Mouse (Mus musculus) spleen, adult 2 months (tissue): ENCODE data around the gene Fdps.

ENCODE experiments used
- CTCF ChIP-seq: fragments of 200-500 bp; IDR thresholded peaks from 2 replicates; pipeline ENCODE4 v1.5.1; 2011; ENCODE audit warnings: mild to moderate bottlenecking, inconsistent platforms; ENCODE audit not compliant: insufficient read depth, insufficient read length, insufficient replicate concordance; ENCODE audit errors: extremely low read depth
- POLR2A ChIP-seq: fragments of 200-500 bp; IDR thresholded peaks from 2 replicates; pipeline ENCODE4 v1.6.1; 2011; ENCODE audit warnings: low read depth, low read length, inconsistent platforms

DNA sequence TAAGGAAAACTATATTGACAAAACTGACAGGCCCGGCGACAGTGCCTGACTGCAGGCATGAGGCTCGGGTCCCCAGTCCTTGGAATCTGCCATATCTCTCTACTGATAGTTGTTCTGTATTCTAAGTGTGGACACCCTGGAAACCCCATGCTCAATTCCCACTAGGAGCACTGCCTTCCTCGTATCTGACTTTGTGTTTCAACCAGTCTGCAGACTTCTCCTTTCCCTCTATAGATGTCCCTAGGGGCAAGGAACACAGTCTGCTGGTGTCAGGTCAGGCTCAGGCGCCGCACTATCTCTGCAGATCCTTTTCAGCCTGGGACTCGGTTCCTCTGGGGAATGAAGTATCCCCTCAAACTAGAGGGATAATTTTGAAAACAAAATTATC is 31.3 kb upstream of the Fdps start:
- TF ChIP-seq CTCF (no peak), POLR2A (no peak)
